Mouse (Mus musculus) heart, adult 11 months (tissue): Measurements from ENCODE around the gene Ndel1.

Experiments used
- DNase-seq: peaks from one replicate; pipeline ENCODE4 v3.0.0; 2022

The Ndel1 gene

GRCm38 (mm10) chr11:68892233-68892832 lies 20.7 kb upstream of the Ndel1 start:
- DNase-seq, result no peak

GRCm38 (mm10) chr11:68891823-68892222 lies 20.2 kb upstream of the Ndel1 start:
- DNase-seq, result no peak

GRCm38 (mm10) chr11:68890625-68891024 lies 19.0 kb upstream of the Ndel1 start:
- DNase-seq, result peak; percentile 86

GRCm38 (mm10) chr11:68888653-68889052 lies 17.0 kb upstream of the Ndel1 start:
- DNase-seq, result peak; percentile 75

- DNase-seq, result no peak
Measured at GRCm38 (mm10) chr11:68888253-68888652, 16.6 kb upstream of the Ndel1 start, which contains the start of gene Rnf222. TSS of gene Rnf222 (plus strand) at chr11:68888553.

GRCm38 (mm10) chr11:68886091-68886490 lies 14.4 kb upstream of the Ndel1 start:
- DNase-seq, result no peak

- DNase-seq, result no peak
Measured at GRCm38 (mm10) chr11:68884368-68884767, 12.7 kb upstream of the Ndel1 start.

- no peak for DNase-seq
Measured at GRCm38 (mm10) chr11:68883843-68884242, 12.2 kb upstream of the Ndel1 start.

- no peak for DNase-seq
Measured at GRCm38 (mm10) chr11:68882107-68882506, 10.4 kb upstream of the Ndel1 start.

- DNase-seq, result no peak
Measured at GRCm38 (mm10) chr11:68878811-68879210, 7.2 kb upstream of the Ndel1 start.

GRCm38 (mm10) chr11:68874841-68875240 lies 3.2 kb upstream of the Ndel1 start:
- no peak for DNase-seq

GRCm38 (mm10) chr11:68871277-68871676 lies 381 bp downstream of the Ndel1 start:
- DNase-seq, result peak; percentile 88

- peak; percentile 99 for DNase-seq
Measured at GRCm38 (mm10) chr11:68864544-68865189, 7.0 kb downstream of the Ndel1 start.

- peak; percentile 95 for DNase-seq
Measured at GRCm38 (mm10) chr11:68863631-68864091, 8.0 kb downstream of the Ndel1 start.

- DNase-seq, result peak; percentile 88
Measured at GRCm38 (mm10) chr11:68862260-68862659, 9.4 kb downstream of the Ndel1 start.

- no peak for DNase-seq
Measured at GRCm38 (mm10) chr11:68859943-68860593, 11.6 kb downstream of the Ndel1 start.

GRCm38 (mm10) chr11:68857329-68857728 lies 14.3 kb downstream of the Ndel1 start:
- no peak for DNase-seq

GRCm38 (mm10) chr11:68854621-68855020 lies 17.0 kb downstream of the Ndel1 start:
- no peak for DNase-seq

- peak; percentile 99 for DNase-seq
Measured at GRCm38 (mm10) chr11:68853611-68854401, 17.9 kb downstream of the Ndel1 start.

- peak; percentile 100 for DNase-seq
Measured at GRCm38 (mm10) chr11:68852932-68853409, 18.7 kb downstream of the Ndel1 start.

- DNase-seq, result peak; percentile 99
Measured at GRCm38 (mm10) chr11:68852486-68852901, 19.2 kb downstream of the Ndel1 start.

- DNase-seq, result peak; percentile 27
Measured at GRCm38 (mm10) chr11:68851644-68852485, 19.8 kb downstream of the Ndel1 start.
